Mouse (Mus musculus): ENCODE data around the gene Natd1. TPM values are rescaled to one million over a fixed set of nuclear protein-coding genes. Genes with fewer than 3 reads are reported as not detected.

The Natd1 gene
- polyA plus RNA-seq, 1 experiment from 2014 or later, result 18.8 TPM

GRCm38 (mm10) chr11:60909626-60910025 is 4.9 kb downstream of the Natd1 start:
- Histone ChIP-seq H3K4me2 (replicated peaks; ENCODE audit: low read depth, low read length) (no peak overlapping the region), H3K27me3 (ENCODE audit: control insufficient read depth, insufficient read depth, low read length) (no peaks in the 10 kb centered on the region), H3K9ac (ENCODE audit: low read depth, low read length) (no peak overlapping the region), H3K36me3 (ENCODE audit: control insufficient read depth, insufficient read depth, low read length) (0 out of 2 replicates have a peak, but pooled peaks cover 5% of the 10 kb centered on the region), H3K27ac (ENCODE audit: low read depth, low read length) (no peak overlapping the region), H3K4me1 (replicated peaks; ENCODE audit: control insufficient read depth, insufficient read depth, low read length) (peaks cover 5% of the 10 kb centered on the region; the same call in 1 of the 2 replicates), H3K9me3 (ENCODE audit: control insufficient read depth, low read length) (no peaks in the 10 kb centered on the region), H3K4me3 (ENCODE audit: low read depth, low read length) (no peak overlapping the region)
- no peak for ATAC-seq (ENCODE audit: low FRiP score)
- no peak for DNase-seq (ENCODE audit: low spot score)
- WGBS, result 89% methylated on average over 1 of the region's 1 CpGs

- Histone ChIP-seq H3K4me3 (ENCODE audit: low read depth, low read length) (no peak overlapping the region), H3K27ac (ENCODE audit: low read depth, low read length) (no peak overlapping the region), H3K36me3 (ENCODE audit: control insufficient read depth, insufficient read depth, low read length) (0 out of 2 replicates have a peak, but pooled peaks cover 5% of the 10 kb centered on the region), H3K9ac (ENCODE audit: low read depth, low read length) (no peak overlapping the region), H3K27me3 (ENCODE audit: control insufficient read depth, insufficient read depth, low read length) (no peaks in the 10 kb centered on the region), H3K9me3 (ENCODE audit: control insufficient read depth, low read length) (no peaks in the 10 kb centered on the region), H3K4me1 (replicated peaks; ENCODE audit: control insufficient read depth, insufficient read depth, low read length) (peaks cover 5% of the 10 kb centered on the region; the same call in 1 of the 2 replicates), H3K4me2 (replicated peaks; ENCODE audit: low read depth, low read length) (no peak overlapping the region)
- ATAC-seq (ENCODE audit: low FRiP score) (no peak), DNase-seq (ENCODE audit: low spot score) (no peak)
- 65% methylated on average over 3 of the region's 3 CpGs for WGBS
Measured at GRCm38 (mm10) chr11:60908073-60908472, 6.5 kb downstream of the Natd1 start.

DNA sequence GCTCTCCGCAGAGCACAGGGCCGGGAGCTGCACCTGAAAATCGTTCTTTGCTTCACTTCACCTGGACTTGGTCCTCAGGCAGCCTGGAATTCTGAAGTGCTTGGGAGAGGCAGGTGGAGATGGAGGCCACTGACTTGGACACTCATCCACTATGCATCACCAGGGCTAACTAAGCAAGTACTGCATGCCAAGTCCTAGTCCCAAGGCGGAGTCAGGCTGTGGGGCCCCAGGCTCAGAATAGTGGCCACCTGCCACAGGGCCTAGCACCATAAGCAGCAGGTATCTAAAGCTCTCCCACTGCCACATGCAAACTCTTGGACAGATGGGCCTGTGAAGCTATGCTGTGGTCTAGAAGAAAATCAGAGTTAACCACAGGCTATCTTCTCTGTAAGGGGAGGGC is 8.1 kb downstream of the Natd1 start:
- Histone ChIP-seq H3K27ac (ENCODE audit: low read depth, low read length) (no peak overlapping the region), H3K4me3 (ENCODE audit: low read depth, low read length) (no peak overlapping the region), H3K4me2 (replicated peaks; ENCODE audit: low read depth, low read length) (no peak overlapping the region), H3K4me1 (replicated peaks; ENCODE audit: control insufficient read depth, insufficient read depth, low read length) (no peaks in the 10 kb centered on the region), H3K36me3 (ENCODE audit: control insufficient read depth, insufficient read depth, low read length) (0 out of 2 replicates have a peak, but pooled peaks cover 5% of the 10 kb centered on the region), H3K9me3 (ENCODE audit: control insufficient read depth, low read length) (no peaks in the 10 kb centered on the region), H3K9ac (ENCODE audit: low read depth, low read length) (no peak overlapping the region), H3K27me3 (ENCODE audit: control insufficient read depth, insufficient read depth, low read length) (no peaks in the 10 kb centered on the region)
- 91% methylated on average over 4 of the region's 4 CpGs for WGBS
- no peak for DNase-seq (ENCODE audit: low spot score)
- ATAC-seq (ENCODE audit: low FRiP score), result no peak

DNA sequence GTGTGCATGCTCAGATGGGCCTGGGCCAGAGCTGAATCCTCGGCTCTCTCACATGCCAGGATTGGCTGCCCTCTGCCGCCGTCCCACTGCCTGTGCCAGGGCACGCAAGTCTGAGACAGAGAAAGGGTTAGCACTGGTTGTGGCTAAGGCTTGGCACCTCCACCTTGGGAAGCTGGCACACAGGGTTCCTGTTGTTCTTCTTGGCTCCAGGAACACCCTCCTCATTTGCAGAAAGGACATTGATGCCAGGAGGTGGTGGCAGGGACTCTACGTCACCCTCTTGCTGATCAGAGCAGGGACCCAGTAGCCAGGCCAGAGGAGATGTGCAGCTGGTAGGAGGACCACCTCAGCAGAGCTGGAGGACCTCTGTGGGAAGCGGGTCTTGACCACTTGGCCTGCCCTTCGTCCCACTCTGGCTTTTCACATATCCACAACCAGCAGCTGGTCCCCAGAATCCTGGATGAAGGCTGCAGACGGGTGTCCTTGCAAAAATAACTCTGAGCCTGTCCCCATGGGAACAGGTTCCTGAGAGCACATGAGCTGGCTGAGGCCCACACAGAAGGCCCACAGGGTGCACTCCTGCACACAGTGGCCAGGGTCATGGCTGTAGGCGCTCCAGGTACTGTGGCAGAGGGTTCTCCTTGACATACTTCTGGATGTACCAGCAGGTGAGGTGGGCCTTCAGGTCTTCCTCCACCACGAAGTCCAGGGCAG is 9.0 kb downstream of the Natd1 start:
- no peaks in the 10 kb centered on the region for H3K4me1 ChIP-seq (replicated peaks; ENCODE audit: control insufficient read depth, insufficient read depth, low read length)
- 0 out of 2 replicates have a peak, but pooled peaks cover 5% of the 10 kb centered on the region for H3K36me3 ChIP-seq (ENCODE audit: control insufficient read depth, insufficient read depth, low read length)
- no peaks in the 10 kb centered on the region for H3K27me3 ChIP-seq (ENCODE audit: control insufficient read depth, insufficient read depth, low read length)
- no peak overlapping the region for H3K4me3 ChIP-seq (ENCODE audit: low read depth, low read length)
- no peak for ATAC-seq (ENCODE audit: low FRiP score)
- H3K4me2 ChIP-seq (replicated peaks; ENCODE audit: low read depth, low read length), result no peak overlapping the region
- H3K9ac ChIP-seq (ENCODE audit: low read depth, low read length), result no peak overlapping the region
- no peaks in the 10 kb centered on the region for H3K9me3 ChIP-seq (ENCODE audit: control insufficient read depth, low read length)
- WGBS, result 91% methylated on average over 10 of the region's 10 CpGs
- no peak for DNase-seq (ENCODE audit: low spot score)
- no peak overlapping the region for H3K27ac ChIP-seq (ENCODE audit: low read depth, low read length)

GRCm38 (mm10) chr11:60903661-60904061 is 10.9 kb downstream of the Natd1 start:
- no peaks in the 10 kb centered on the region for H3K27me3 ChIP-seq (ENCODE audit: control insufficient read depth, insufficient read depth, low read length)
- H3K4me1 ChIP-seq (replicated peaks; ENCODE audit: control insufficient read depth, insufficient read depth, low read length), result no peaks in the 10 kb centered on the region
- 88% methylated on average over 6 of the region's 6 CpGs for WGBS
- no peak overlapping the region for H3K9ac ChIP-seq (ENCODE audit: low read depth, low read length)
- H3K4me3 ChIP-seq (ENCODE audit: low read depth, low read length), result no peak overlapping the region
- no peak for ATAC-seq (ENCODE audit: low FRiP score)
- H3K4me2 ChIP-seq (replicated peaks; ENCODE audit: low read depth, low read length), result no peak overlapping the region
- H3K9me3 ChIP-seq (ENCODE audit: control insufficient read depth, low read length), result no peaks in the 10 kb centered on the region
- no peak overlapping the region for H3K27ac ChIP-seq (ENCODE audit: low read depth, low read length)
- DNase-seq (ENCODE audit: low spot score), result no peak
- H3K36me3 ChIP-seq (ENCODE audit: control insufficient read depth, insufficient read depth, low read length), result 0 out of 2 replicates have a peak, but pooled peaks cover 5% of the 10 kb centered on the region

DNA sequence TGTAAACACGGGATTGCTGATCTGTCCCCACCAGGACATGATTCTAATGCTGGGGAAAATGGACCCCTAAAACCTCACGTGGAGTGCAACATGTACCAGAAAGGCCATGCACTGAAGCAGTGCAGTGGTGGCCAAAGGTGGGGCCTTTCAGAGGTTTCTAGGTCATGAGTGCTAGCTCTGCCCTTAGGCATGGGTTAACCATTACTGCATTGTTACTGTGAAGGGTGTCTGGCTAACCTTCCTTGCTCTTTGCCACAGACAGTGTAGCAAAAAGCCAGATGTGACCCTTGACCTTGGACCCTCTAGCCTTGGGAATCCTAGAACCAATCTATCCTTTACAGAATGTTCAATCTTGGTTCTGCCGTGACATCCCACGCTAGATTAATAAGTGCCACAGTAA is 12.1 kb downstream of the Natd1 start:
- Histone ChIP-seq H3K36me3 (ENCODE audit: control insufficient read depth, insufficient read depth, low read length) (0 out of 2 replicates have a peak, but pooled peaks cover 5% of the 10 kb centered on the region), H3K4me2 (replicated peaks; ENCODE audit: low read depth, low read length) (no peak overlapping the region), H3K4me3 (ENCODE audit: low read depth, low read length) (no peak overlapping the region), H3K9me3 (ENCODE audit: control insufficient read depth, low read length) (no peaks in the 10 kb centered on the region), H3K9ac (ENCODE audit: low read depth, low read length) (no peak overlapping the region), H3K27ac (ENCODE audit: low read depth, low read length) (no peak overlapping the region), H3K4me1 (replicated peaks; ENCODE audit: control insufficient read depth, insufficient read depth, low read length) (no peaks in the 10 kb centered on the region), H3K27me3 (ENCODE audit: control insufficient read depth, insufficient read depth, low read length) (no peaks in the 10 kb centered on the region)
- DNase-seq (ENCODE audit: low spot score) (no peak), ATAC-seq (ENCODE audit: low FRiP score) (no peak)
- 61% methylated on average over 4 of the region's 4 CpGs for WGBS

DNA sequence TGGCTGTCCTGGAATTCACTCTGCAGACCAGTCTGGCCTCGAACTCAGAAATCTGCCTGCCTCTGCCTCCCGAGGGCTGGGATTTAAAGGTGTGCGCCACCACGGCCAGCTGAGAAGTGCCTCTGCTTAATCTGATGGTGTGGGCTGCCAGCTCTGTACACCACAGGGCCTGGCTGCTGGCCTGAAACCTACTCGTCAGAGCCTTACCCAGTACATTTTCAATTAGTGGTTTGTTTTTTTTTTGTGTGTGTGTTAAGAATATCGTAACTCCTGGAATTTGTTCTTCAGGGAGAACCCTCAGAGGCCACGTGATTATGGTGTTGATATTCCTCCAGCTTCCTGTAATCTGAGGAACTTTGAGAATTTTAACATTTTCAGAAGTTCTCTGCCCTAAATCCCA is 12.5 kb downstream of the Natd1 start:
- WGBS, result 81% methylated on average over 7 of the region's 7 CpGs
- Histone ChIP-seq H3K27me3 (ENCODE audit: control insufficient read depth, insufficient read depth, low read length) (no peaks in the 10 kb centered on the region), H3K36me3 (ENCODE audit: control insufficient read depth, insufficient read depth, low read length) (0 out of 2 replicates have a peak, but pooled peaks cover 5% of the 10 kb centered on the region), H3K27ac (ENCODE audit: low read depth, low read length) (no peak overlapping the region), H3K4me2 (replicated peaks; ENCODE audit: low read depth, low read length) (no peak overlapping the region), H3K4me1 (replicated peaks; ENCODE audit: control insufficient read depth, insufficient read depth, low read length) (no peaks in the 10 kb centered on the region), H3K9ac (ENCODE audit: low read depth, low read length) (no peak overlapping the region), H3K4me3 (ENCODE audit: low read depth, low read length) (no peak overlapping the region), H3K9me3 (ENCODE audit: control insufficient read depth, low read length) (no peaks in the 10 kb centered on the region)
- DNase-seq (ENCODE audit: low spot score) (no peak), ATAC-seq (ENCODE audit: low FRiP score) (no peak)

GRCm38 (mm10) chr11:60895915-60896314 is 18.6 kb downstream of the Natd1 start:
- Histone ChIP-seq H3K27me3 (ENCODE audit: control insufficient read depth, insufficient read depth, low read length) (no peaks in the 10 kb centered on the region), H3K4me1 (replicated peaks; ENCODE audit: control insufficient read depth, insufficient read depth, low read length) (no peaks in the 10 kb centered on the region), H3K27ac (ENCODE audit: low read depth, low read length) (no peak overlapping the region), H3K9ac (ENCODE audit: low read depth, low read length) (no peak overlapping the region), H3K9me3 (ENCODE audit: control insufficient read depth, low read length) (no peaks in the 10 kb centered on the region), H3K36me3 (ENCODE audit: control insufficient read depth, insufficient read depth, low read length) (no peaks in the 10 kb centered on the region), H3K4me2 (replicated peaks; ENCODE audit: low read depth, low read length) (no peak overlapping the region), H3K4me3 (ENCODE audit: low read depth, low read length) (no peak overlapping the region)
- WGBS, result 46% methylated on average over 4 of the region's 4 CpGs
- DNase-seq (ENCODE audit: low spot score) (no peak), ATAC-seq (ENCODE audit: low FRiP score) (no peak)

DNA sequence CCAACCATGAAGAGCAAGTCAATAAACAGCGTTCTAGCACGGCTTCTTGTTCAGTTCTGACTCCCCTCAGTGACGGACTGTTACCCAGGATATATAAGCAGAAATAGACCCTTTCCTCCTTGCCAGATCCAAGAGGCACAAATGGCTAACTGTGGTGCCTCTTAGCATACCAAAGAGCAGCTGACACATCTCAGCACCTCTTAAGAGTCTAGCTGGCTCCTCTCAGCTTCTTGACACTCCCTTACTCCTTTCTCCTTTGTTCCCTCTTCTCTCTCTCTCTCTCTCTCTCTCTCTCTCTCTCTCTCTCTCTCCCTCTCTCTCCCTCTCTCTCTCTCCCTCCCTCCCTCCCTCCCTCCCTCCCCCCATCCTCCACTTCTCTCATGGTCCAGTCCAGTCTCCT is 23.8 kb downstream of the Natd1 start:
- DNase-seq (ENCODE audit: low spot score) (no peak), ATAC-seq (ENCODE audit: low FRiP score) (no peak)
- Histone ChIP-seq H3K4me2 (replicated peaks; ENCODE audit: low read depth, low read length) (no peak overlapping the region), H3K27me3 (ENCODE audit: control insufficient read depth, insufficient read depth, low read length) (no peaks in the 10 kb centered on the region), H3K9ac (ENCODE audit: low read depth, low read length) (no peak overlapping the region), H3K4me1 (replicated peaks; ENCODE audit: control insufficient read depth, insufficient read depth, low read length) (no peaks in the 10 kb centered on the region), H3K4me3 (ENCODE audit: low read depth, low read length) (no peak overlapping the region), H3K36me3 (ENCODE audit: control insufficient read depth, insufficient read depth, low read length) (no peaks in the 10 kb centered on the region), H3K27ac (ENCODE audit: low read depth, low read length) (no peak overlapping the region), H3K9me3 (ENCODE audit: control insufficient read depth, low read length) (no peaks in the 10 kb centered on the region)
- 46% methylated on average over 3 of the region's 3 CpGs for WGBS

Data from hindbrain, embryonic 11.5 days (tissue).